Mouse (Mus musculus): ENCODE measurements around the gene Lpar1.

The Lpar1 gene

DNA sequence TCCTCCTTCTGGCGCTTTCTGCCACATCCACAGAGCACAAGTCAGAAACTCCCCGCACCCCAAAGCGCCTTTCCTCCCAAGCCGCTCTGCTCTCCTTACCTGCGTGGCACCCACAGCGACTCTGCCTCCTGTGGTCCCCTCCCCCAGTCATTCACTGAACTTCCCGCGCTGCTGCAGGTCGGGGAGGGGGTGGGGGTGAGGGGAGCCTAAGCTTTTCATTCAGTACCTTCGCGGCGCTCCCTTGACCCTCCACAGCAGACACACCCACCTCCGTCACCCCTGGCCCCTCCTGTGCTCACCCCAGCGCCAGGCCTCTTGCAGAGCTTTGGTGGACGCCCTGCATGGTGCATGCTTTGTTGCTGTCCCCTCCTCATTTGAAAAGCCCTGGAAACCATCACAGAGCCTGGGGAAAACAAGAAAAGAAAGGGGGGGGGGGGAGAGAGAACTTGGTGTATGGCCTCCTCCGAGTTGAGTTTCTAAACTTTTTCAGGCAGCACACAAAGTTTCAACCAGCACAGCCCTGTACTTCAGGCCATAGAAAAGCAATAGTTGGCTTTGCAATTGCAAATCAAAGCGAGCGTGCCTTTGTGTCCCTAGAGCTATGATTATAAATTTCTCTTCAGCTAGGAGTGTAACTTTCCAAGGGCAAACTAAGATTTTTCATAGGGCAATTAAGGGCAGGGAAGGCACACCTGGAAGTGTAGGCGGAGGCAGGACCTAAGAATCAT, at the start of gene Lpar1:
Gene Lpar1 (minus strand): TSS at position 268 of the 728 bp plus-strand sequence.
- DNase-seq (ENCODE audit: low spot score) = no peak

GRCm38 (mm10) chr4:58585942-58586341, 32.2 kb upstream of the Lpar1 start:
- no peak for DNase-seq (ENCODE audit: low spot score)

- no peak for DNase-seq (ENCODE audit: low spot score)
Observed at GRCm38 (mm10) chr4:58581191-58581590, 27.5 kb upstream of the Lpar1 start.

DNA sequence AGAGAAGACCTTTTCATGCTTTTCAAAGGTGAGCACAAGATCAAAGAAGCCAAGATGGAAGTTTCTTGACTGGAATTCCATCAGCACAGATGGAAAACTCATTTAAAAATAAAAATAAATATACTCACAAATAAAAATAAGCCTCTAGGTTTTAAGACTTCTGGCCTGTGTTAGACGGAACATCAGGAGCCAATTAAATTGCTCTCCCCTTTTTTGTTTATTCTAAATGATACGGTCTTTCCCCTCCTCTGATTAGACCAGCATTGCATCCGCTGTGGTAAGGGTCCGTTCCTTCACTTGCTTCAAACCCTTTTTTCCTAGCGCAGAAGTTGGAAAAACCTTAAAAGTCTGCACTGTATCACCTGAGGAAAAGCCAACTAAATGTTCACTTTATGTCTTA, 26.8 kb upstream of the Lpar1 start:
- DNase-seq (ENCODE audit: low spot score) = no peak

DNA sequence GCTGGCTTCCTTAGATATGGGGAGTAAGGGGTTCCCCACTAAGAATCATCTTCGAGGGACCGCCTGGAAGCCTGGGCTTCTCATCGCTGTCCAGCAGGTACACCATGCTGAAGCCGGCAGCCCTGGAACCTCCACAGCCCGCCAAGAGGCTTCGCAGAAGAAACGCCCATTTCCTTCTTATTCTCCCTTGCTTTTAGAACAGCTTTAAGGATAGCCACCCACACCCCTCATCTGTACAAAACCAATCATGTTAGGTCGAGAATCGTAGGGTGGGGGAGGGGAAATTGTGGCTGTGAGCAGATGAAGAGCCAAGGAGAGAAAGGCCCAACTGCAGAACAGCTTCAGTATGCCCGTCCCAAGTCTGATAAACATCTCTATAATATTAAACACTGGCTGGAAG, 26.4 kb upstream of the Lpar1 start:
- no peak for DNase-seq (ENCODE audit: low spot score)

- no peak for DNase-seq (ENCODE audit: low spot score)
Observed at GRCm38 (mm10) chr4:58578488-58578887, 24.8 kb upstream of the Lpar1 start.

DNA sequence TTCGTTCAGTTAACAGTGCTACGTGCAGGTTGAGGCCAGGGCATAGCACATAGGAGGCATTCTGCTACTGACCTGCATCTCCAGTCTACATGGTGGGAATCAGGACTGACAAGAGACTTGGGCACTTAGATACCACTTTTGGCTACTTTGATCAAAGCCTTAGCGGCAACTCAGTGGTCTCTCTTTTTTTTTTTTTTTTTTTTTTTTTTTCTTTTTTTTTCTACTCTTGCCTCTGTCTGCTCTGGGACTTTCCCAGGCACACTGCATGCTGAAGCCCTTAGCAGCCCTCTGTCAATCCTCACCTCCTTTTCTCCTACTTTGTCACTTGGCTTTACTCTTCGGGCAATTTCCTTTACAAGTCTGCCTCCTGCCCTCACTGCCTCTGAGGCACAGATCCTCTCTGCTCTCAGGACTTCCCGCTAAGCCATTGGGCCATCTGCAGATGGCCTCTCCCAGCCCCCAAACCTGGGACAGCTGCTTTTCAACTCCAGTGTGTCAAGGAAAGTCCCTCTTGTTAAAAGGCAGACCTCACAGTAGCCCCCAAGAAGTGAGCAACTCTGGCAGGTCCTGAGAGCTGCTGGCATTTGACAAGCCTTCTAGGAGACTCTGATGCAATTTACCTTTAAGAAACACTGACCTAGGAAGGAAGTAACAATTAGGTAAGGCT, 23.8 kb upstream of the Lpar1 start:
- DNase-seq (ENCODE audit: low spot score) = no peak

- no peak for DNase-seq (ENCODE audit: low spot score)
Observed at GRCm38 (mm10) chr4:58575831-58576230, 22.1 kb upstream of the Lpar1 start.

GRCm38 (mm10) chr4:58574024-58574423, 20.3 kb upstream of the Lpar1 start:
- DNase-seq (ENCODE audit: low spot score) = no peak

DNA sequence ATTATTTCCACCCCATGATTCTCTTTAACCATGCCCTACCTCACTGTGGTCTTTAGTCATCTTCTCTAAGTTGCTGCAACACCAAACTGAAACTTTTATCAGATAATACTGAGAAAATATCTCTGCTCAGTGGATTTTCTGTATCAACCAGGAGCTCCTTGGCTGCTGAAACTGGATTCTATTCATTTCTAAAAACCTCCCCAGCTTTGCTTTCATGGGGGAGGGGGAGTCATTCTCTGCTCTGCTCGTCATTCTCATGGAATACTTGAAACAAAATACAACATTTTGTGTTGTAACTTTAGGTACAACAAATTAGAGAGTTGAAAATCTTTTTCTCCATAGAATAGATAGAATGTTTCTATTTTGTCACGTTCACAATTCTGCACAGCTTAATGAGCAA, 18.7 kb upstream of the Lpar1 start:
- DNase-seq (ENCODE audit: low spot score) = no peak

DNA sequence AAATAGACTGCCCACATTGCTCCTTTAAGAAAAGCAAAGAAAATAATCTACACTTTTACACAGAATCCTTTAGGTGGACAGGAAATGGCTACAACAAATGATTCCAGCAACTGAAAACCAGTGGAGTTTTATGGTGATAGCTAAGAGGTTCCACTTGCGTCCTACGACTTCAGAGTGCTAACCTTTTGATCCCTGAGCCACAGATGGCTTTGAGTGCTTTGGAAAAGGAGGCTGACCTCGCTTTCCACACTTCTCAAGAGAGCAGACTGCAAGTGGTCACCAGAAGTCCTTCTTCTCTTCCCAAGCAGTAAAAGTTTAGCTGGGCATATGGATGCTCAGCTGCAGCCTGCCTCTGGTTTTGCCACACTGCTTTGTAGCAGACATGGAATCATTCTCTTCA, 18.0 kb upstream of the Lpar1 start:
- no peak for DNase-seq (ENCODE audit: low spot score)

GRCm38 (mm10) chr4:58571232-58571631, 17.5 kb upstream of the Lpar1 start:
- no peak for DNase-seq (ENCODE audit: low spot score)

- DNase-seq (ENCODE audit: low spot score) = no peak
Observed at GRCm38 (mm10) chr4:58568486-58568885, 14.8 kb upstream of the Lpar1 start.

GRCm38 (mm10) chr4:58562776-58563175, 9.1 kb upstream of the Lpar1 start:
- DNase-seq (ENCODE audit: low spot score) = no peak

DNA sequence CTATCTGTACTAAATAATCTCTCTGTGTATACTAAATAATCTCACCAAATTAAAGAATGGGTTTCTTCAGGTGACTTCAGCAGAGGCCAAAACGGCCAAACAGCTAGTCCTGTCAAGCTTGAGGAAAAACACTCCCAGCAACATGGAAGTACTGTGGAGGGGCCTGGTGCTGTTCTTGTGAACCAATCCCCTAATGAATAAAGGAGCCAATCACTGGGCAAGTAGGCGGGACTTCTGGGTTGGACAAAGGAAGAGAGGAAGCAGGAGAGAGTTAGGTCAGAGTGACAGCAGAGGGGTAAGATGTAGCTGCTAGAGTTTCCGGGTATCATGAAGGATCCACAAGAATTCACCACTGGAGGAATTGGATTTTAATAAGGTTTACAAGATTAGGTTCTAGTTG, 3.3 kb upstream of the Lpar1 start:
- no peak for DNase-seq (ENCODE audit: low spot score)

GRCm38 (mm10) chr4:58554359-58554838, 701 bp upstream of the Lpar1 start:
- no peak for DNase-seq (ENCODE audit: low spot score)

DNA sequence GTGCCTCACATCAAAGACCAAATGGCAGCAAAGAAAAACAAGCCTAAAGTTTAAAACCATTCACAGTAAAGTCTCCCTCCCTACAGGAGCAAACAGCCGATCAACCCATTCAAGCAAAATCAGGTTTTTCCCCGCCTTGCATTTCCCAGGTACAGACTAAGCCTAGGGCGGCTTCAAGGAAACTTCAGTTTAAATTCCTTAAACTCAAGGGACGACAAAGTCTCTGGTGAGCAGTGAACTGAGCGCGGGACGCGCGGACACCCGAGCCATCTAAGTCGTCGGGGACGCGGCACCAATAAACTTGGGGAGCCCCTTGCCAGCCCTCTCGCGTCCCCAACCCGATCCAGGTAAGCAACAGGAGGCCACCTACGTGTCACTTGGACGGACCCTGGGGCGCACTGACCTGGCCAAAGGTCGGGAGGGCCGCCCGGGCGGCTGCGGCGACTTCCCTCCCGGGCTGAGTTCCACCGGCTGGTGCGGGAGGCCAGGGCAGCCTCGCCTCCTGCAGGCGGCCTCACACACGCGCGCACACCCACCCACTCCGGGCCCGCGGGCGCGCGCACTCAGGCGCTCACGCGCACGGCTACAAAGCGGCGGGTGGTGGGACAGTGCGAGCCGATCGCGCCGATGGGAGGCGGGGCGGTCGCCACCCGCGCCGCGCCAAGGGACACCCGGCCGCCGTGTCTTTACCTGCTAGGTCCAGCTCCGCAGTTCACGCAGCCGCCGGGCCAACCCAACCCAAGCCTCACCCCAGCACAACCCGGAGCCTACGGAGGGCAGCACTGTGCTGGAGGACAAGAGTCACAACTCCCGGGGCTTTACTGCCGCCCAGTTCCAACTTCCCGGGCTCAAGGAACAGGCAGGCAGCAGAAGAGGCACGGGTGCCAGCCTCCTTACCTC, 717 bp downstream of the Lpar1 start:
- peak; percentile 35 for DNase-seq (ENCODE audit: low spot score)

- no peak for DNase-seq (ENCODE audit: low spot score)
Observed at GRCm38 (mm10) chr4:58552229-58552628, 1.5 kb downstream of the Lpar1 start.

GRCm38 (mm10) chr4:58551820-58552219, 1.9 kb downstream of the Lpar1 start:
- peak; percentile 65 for DNase-seq (ENCODE audit: low spot score)

GRCm38 (mm10) chr4:58547725-58548124, 6.0 kb downstream of the Lpar1 start:
- DNase-seq (ENCODE audit: low spot score) = no peak

GRCm38 (mm10) chr4:58547273-58547565, 6.5 kb downstream of the Lpar1 start:
- DNase-seq (ENCODE audit: low spot score) = no peak

DNA sequence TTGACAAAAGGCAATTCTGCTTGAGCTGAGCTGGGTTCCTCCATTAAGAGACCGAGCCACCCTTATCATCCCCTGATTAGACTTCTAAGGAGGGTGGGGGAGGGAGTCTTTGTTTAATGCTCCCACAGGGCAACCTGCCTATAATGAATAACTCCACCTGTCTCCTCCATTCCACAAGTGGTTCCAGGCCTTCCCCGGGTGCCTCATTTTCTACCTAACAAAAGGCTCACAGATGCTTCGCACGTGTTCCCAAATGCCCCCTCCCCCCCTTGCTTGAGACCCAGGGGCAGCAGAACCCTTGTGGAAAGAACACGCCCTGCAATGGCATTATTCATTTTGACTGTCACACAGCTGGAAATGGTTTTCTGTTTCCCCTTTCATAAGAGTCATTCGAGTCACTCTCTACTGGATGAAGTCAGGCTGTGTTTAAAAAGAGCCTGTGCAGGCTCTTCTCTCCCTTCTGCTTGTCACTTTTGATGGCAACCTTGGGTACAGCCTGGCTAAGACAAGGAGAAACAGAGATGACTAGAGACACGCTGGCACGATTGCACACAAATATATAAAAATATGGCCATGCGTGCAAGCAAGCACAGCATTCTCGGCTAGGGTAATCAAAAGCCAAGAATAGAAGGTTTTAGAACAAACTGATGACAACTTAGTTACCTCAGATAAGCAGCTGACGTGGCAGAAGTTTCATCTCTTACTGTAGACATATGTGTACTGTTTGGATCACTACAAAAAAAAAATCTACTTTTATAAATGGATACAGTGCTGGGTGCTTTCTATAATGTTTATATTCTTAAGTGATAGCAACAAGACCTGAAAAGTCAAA, 7.0 kb downstream of the Lpar1 start:
- no peak for DNase-seq (ENCODE audit: low spot score)
